Mouse (Mus musculus) 3T3-L1 (cell line): Measurements from ENCODE around the gene Tmem208.

Experiments
- DNase-seq: peaks from one replicate; pipeline ENCODE4 v3.0.0-alpha.2; 2015; ENCODE audit warnings: low read depth, low spot score

Gene Tmem208

GRCm38 (mm10) chr8:105353583-105354135 is 27.5 kb downstream of the Tmem208 start:
- DNase-seq = no peak

- DNase-seq = no peak
These were observed 28.4 kb downstream of the Tmem208 start for GRCm38 (mm10) chr8:105354549-105354948.

- DNase-seq = peak; percentile 89
These were observed 29.2 kb downstream of the Tmem208 start for GRCm38 (mm10) chr8:105355179-105356024.

- DNase-seq = no peak
These were observed 30.5 kb downstream of the Tmem208 start for GRCm38 (mm10) chr8:105356681-105357080.

GRCm38 (mm10) chr8:105359208-105359607 is 33.1 kb downstream of the Tmem208 start:
- no peak for DNase-seq

GRCm38 (mm10) chr8:105359646-105360045 is 33.5 kb downstream of the Tmem208 start:
- DNase-seq = peak; percentile 82

- no peak for DNase-seq
These were observed 35.9 kb downstream of the Tmem208 start for GRCm38 (mm10) chr8:105361751-105362702.

- peak; percentile 63 for DNase-seq
These were observed 41.0 kb downstream of the Tmem208 start for GRCm38 (mm10) chr8:105367107-105367506.

- peak; percentile 87 for DNase-seq
These were observed 46.3 kb downstream of the Tmem208 start for GRCm38 (mm10) chr8:105372473-105372872.

GRCm38 (mm10) chr8:105373032-105373431 is 46.9 kb downstream of the Tmem208 start, which contains the start of gene Plekhg4:
Plekhg4 (plus strand) TSS chr8:105373274.
- DNase-seq = peak; percentile 89

- no peak for DNase-seq
These were observed 48.4 kb downstream of the Tmem208 start for GRCm38 (mm10) chr8:105374513-105374966.

GRCm38 (mm10) chr8:105378673-105379072 is 52.5 kb downstream of the Tmem208 start:
- no peak for DNase-seq

GRCm38 (mm10) chr8:105380308-105380707 is 54.2 kb downstream of the Tmem208 start:
- DNase-seq = no peak

GRCm38 (mm10) chr8:105384070-105384469 is 57.9 kb downstream of the Tmem208 start:
- DNase-seq = no peak
